Comparison of ENCODE assay signal across 21 mouse cellular contexts in genomic region chr1:150573407-150573806, GRCm38 (mm10).
DNase-seq lines count a peak whose midpoint lies in the region; ATAC-seq and TF ChIP-seq lines count a peak whose summit lies in the region.
"Had no signal": no experiment of that assay in that cellular context is flagged by ENCODE, and none has a peak within 500 bp of the region (broad histone marks: within the 10 kb centered on the region; RNA-seq: fewer than 3 reads in every experiment).

No protein-coding gene starts in this region.

- DNase-seq in forebrain, embryonic 14.5 days (ENCODE audit: low spot score), result peak; percentile 54
- DNase-seq in forebrain, embryonic 10.5 days (ENCODE audit: extremely low spot score, low spot score), result no peak
- DNase-seq in forebrain, embryonic 11.5 days (ENCODE audit: low spot score), result no peak
- peak; percentile 55 for DNase-seq in brain, embryonic 14.5 days (ENCODE audit: low read depth)
- DNase-seq: adrenal gland, adult 2 months; adrenal gland, postnatal 10 days; adrenal gland, postnatal 25 days; B cell, adult 2 months; cerebellum, adult 11-12 months; cerebellum, adult 2 months; cerebellum, adult 9-10 months; cerebellum, postnatal 10 days; cerebellum, postnatal 25 days had no signal

- no peaks in the 10 kb centered on the region for H3K36me3 ChIP-seq in forebrain, embryonic 14.5 days (ENCODE audit: control insufficient read depth, insufficient read depth, low read length)
- H3K36me3 ChIP-seq in forebrain, embryonic 10.5 days (replicated peaks), result no peaks in the 10 kb centered on the region; the same call in 1 of the 2 replicates
- H3K36me3 ChIP-seq in forebrain, embryonic 16.5 days (ENCODE audit: control insufficient read depth, insufficient read depth), result no peaks in the 10 kb centered on the region
- H3K36me3 ChIP-seq in forebrain, embryonic 11.5 days (ENCODE audit: control insufficient read depth, insufficient read depth, low read length), result no peaks in the 10 kb centered on the region
- H3K36me3 ChIP-seq: G1E had no signal

- no peak overlapping the region for H3K4me3 ChIP-seq in forebrain, embryonic 14.5 days (ENCODE audit: low read depth, low read length)
- no peak overlapping the region for H3K4me3 ChIP-seq in forebrain, embryonic 10.5 days
- H3K4me3 ChIP-seq in forebrain, embryonic 16.5 days (replicated peaks; ENCODE audit: low read length), result no peak overlapping the region
- no peak overlapping the region for H3K4me3 ChIP-seq in forebrain, embryonic 11.5 days (ENCODE audit: low read depth, low read length)
- H3K4me3 ChIP-seq: embryonic facial prominence, embryonic 10.5 days; embryonic facial prominence, embryonic 12.5 days had no signal

- WGBS in forebrain, embryonic 14.5 days, result 75% methylated on average over 8 of the region's 8 CpGs
- WGBS in forebrain, embryonic 10.5 days, result 96% methylated on average over 8 of the region's 8 CpGs
- 62% methylated on average over 8 of the region's 8 CpGs for WGBS in forebrain, embryonic 16.5 days
- 94% methylated on average over 8 of the region's 8 CpGs for WGBS in forebrain, embryonic 11.5 days

- H3K4me1 ChIP-seq in forebrain, embryonic 14.5 days (ENCODE audit: control insufficient read depth, insufficient read depth, low read length), result no peaks in the 10 kb centered on the region
- H3K4me1 ChIP-seq in forebrain, embryonic 10.5 days, result peaks cover 12% of the 10 kb centered on the region
- no peaks in the 10 kb centered on the region; the same call in 1 of the 2 replicates for H3K4me1 ChIP-seq in forebrain, embryonic 16.5 days (replicated peaks; ENCODE audit: control insufficient read depth, insufficient read depth, low read length)
- no peaks in the 10 kb centered on the region for H3K4me1 ChIP-seq in forebrain, embryonic 11.5 days (replicated peaks; ENCODE audit: control insufficient read depth, insufficient read depth, low read length)

- no peaks in the 10 kb centered on the region for H3K9me3 ChIP-seq in forebrain, embryonic 14.5 days (replicated peaks; ENCODE audit: control insufficient read depth, low read length)
- H3K9me3 ChIP-seq in forebrain, embryonic 10.5 days, result no peaks in the 10 kb centered on the region
- H3K9me3 ChIP-seq in forebrain, embryonic 16.5 days (ENCODE audit: control insufficient read depth, low read length), result no peaks in the 10 kb centered on the region
- H3K9me3 ChIP-seq in forebrain, embryonic 11.5 days (ENCODE audit: control insufficient read depth, low read length), result no peaks in the 10 kb centered on the region
- H3K9me3 ChIP-seq: embryonic facial prominence, embryonic 10.5 days; embryonic facial prominence, embryonic 12.5 days; G1E had no signal

- peak; percentile 27; the same call in 1 of the 2 replicates for ATAC-seq in forebrain, embryonic 14.5 days
- peak; percentile 35 for ATAC-seq in forebrain, embryonic 16.5 days
- ATAC-seq in forebrain, embryonic 11.5 days (replicated peaks; ENCODE audit: low FRiP score), result no peak
- ATAC-seq: activated CD4-positive, CD25-positive, alpha-beta regulatory T cell, adult 4 months; CD4-positive, CD25-positive, alpha-beta regulatory T cell, adult 4 months; Patski had no signal

- no peak for TF ChIP-seq POLR2A in brain, embryonic 14.5 days (IDR thresholded peaks at IDR 0.05; ENCODE audit: borderline replicate concordance, extremely low read depth, insufficient read depth, insufficient read length, poor library complexity, severe bottlenecking)

- no peaks in the 10 kb centered on the region for H3K27me3 ChIP-seq in forebrain, embryonic 14.5 days (replicated peaks; ENCODE audit: control insufficient read depth, insufficient read depth, low read length)
- H3K27me3 ChIP-seq in forebrain, embryonic 10.5 days (ENCODE audit: poor library complexity, severe bottlenecking), result no peaks in the 10 kb centered on the region
- no peaks in the 10 kb centered on the region for H3K27me3 ChIP-seq in forebrain, embryonic 16.5 days (replicated peaks; ENCODE audit: control insufficient read depth, insufficient read depth, low read length)
- no peaks in the 10 kb centered on the region for H3K27me3 ChIP-seq in forebrain, embryonic 11.5 days (ENCODE audit: control insufficient read depth, insufficient read depth, low read length)
- H3K27me3 ChIP-seq: CH12.LX; embryonic facial prominence, embryonic 12.5 days; Patski had no signal

- no peak overlapping the region for H3K27ac ChIP-seq in forebrain, embryonic 14.5 days (ENCODE audit: low read depth, low read length)
- H3K27ac ChIP-seq in forebrain, embryonic 10.5 days, result no peak overlapping the region
- H3K27ac ChIP-seq in forebrain, embryonic 16.5 days (ENCODE audit: low read length), result no peak overlapping the region
- H3K27ac ChIP-seq in forebrain, embryonic 11.5 days (ENCODE audit: low read depth, low read length), result no peak overlapping the region
- H3K27ac ChIP-seq: embryonic facial prominence, embryonic 10.5 days; embryonic facial prominence, embryonic 12.5 days had no signal

- TF ChIP-seq CTCF in brain, embryonic 14.5 days (IDR thresholded peaks at IDR 0.05; ENCODE audit: borderline replicate concordance, extremely low read depth, insufficient read depth, insufficient read length), result no peak

- H3K4me2 ChIP-seq in forebrain, embryonic 14.5 days (ENCODE audit: low read length), result no peak overlapping the region
- no peak overlapping the region for H3K4me2 ChIP-seq in forebrain, embryonic 16.5 days (ENCODE audit: low read length)
- no peak overlapping the region for H3K4me2 ChIP-seq in forebrain, embryonic 11.5 days (ENCODE audit: low read depth, low read length, severe bottlenecking)
- H3K4me2 ChIP-seq: embryonic facial prominence, embryonic 12.5 days had no signal

- no peak overlapping the region for H3K9ac ChIP-seq in forebrain, embryonic 14.5 days (ENCODE audit: low read length)
- H3K9ac ChIP-seq in forebrain, embryonic 16.5 days (replicated peaks; ENCODE audit: low read depth, low read length), result no peak overlapping the region
- no peak overlapping the region for H3K9ac ChIP-seq in forebrain, embryonic 11.5 days (ENCODE audit: low read length)
- H3K9ac ChIP-seq: embryonic facial prominence, embryonic 12.5 days had no signal

Comparison
In these comparisons a context has a peak if more than half of its experiments do, and no peak if none do; other contexts are left out.
1. DNase-seq: peak in forebrain, embryonic 14.5 days (single experiment) and brain, embryonic 14.5 days (single experiment); none in forebrain, embryonic 10.5 days (single experiment) and forebrain, embryonic 11.5 days (single experiment).